Mouse (Mus musculus) layer of hippocampus, adult 8-10 months (tissue): ENCODE data around the gene Atp5h. TPM values are rescaled to one million over a fixed set of nuclear protein-coding genes. Genes with fewer than 3 reads are reported as not detected.
"Not testable (repeated sequence)": the region's sequence is repeated elsewhere in the genome, so short reads cannot be mapped to it uniquely, and the experiment has no call there.

Experiments
- DNase-seq, 2 experiments: peaks; one replicate each; pipeline ENCODE4 v3.0.0; 2022; ENCODE audit warnings: low spot score in 2 of 2
- total RNA-seq, 4 experiments: library from RNA; stranded (reverse); gene quantifications; 2 replicates each; pipeline ENCODE4 v1.2.4; 2022

The Atp5h gene
- total RNA-seq, 4 experiments from 2014 or later = 450 to 501 (median 483) TPM

- DNase-seq = no peak
Measured at GRCm38 (mm10) chr11:115400126-115400525, 19.6 kb downstream of the Atp5h start.

- DNase-seq = no peak
Measured at GRCm38 (mm10) chr11:115398085-115398484, 21.7 kb downstream of the Atp5h start.

GRCm38 (mm10) chr11:115393721-115394325 lies 25.9 kb downstream of the Atp5h start:
- DNase-seq = no peak

GRCm38 (mm10) chr11:115391358-115391757 lies 28.4 kb downstream of the Atp5h start:
- DNase-seq = no peak

GRCm38 (mm10) chr11:115386859-115387258 lies 32.9 kb downstream of the Atp5h start:
- DNase-seq = not testable (repeated sequence)

GRCm38 (mm10) chr11:115384587-115384986 lies 35.2 kb downstream of the Atp5h start:
- DNase-seq = no peak

- DNase-seq = peak in 1 of 2 experiments; percentile 51
Measured at GRCm38 (mm10) chr11:115383701-115384474, 35.9 kb downstream of the Atp5h start.

- no peak for DNase-seq
Measured at GRCm38 (mm10) chr11:115382891-115383290, 36.9 kb downstream of the Atp5h start.

- DNase-seq = peak; percentile 85
Measured at GRCm38 (mm10) chr11:115381743-115382539, 37.8 kb downstream of the Atp5h start, which contains the start of gene Cdr2l. Cdr2l (plus strand) TSS chr11:115381916.

GRCm38 (mm10) chr11:115381276-115381675 lies 38.5 kb downstream of the Atp5h start:
- no peak for DNase-seq

GRCm38 (mm10) chr11:115377854-115378253 lies 41.9 kb downstream of the Atp5h start:
- no peak for DNase-seq

GRCm38 (mm10) chr11:115377254-115377653 lies 42.5 kb downstream of the Atp5h start:
- DNase-seq = no peak

- no peak for DNase-seq
Measured at GRCm38 (mm10) chr11:115376722-115377121, 43.0 kb downstream of the Atp5h start.

GRCm38 (mm10) chr11:115374695-115375425 lies 44.9 kb downstream of the Atp5h start:
- DNase-seq = peak in 1 of 2 experiments; percentile 52

GRCm38 (mm10) chr11:115373805-115374694 lies 45.7 kb downstream of the Atp5h start:
- DNase-seq = peak; percentile 82 to 85

- no peak for DNase-seq
Measured at GRCm38 (mm10) chr11:115372737-115373136, 47.0 kb downstream of the Atp5h start.

- DNase-seq = no peak
Measured at GRCm38 (mm10) chr11:115372015-115372414, 47.7 kb downstream of the Atp5h start.

- DNase-seq = no peak
Measured at GRCm38 (mm10) chr11:115371354-115371753, 48.4 kb downstream of the Atp5h start.

- no peak for DNase-seq
Measured at GRCm38 (mm10) chr11:115370368-115370767, 49.4 kb downstream of the Atp5h start.

GRCm38 (mm10) chr11:115367395-115367944 lies 52.3 kb downstream of the Atp5h start, which contains the start of gene Hid1:
Hid1 (minus strand) TSS chr11:115367756.
- peak; percentile 83 to 88 for DNase-seq
